9 mouse cellular contexts compared by ENCODE assay signal in genomic region chr15:98579795-98580464, GRCm38 (mm10). TPM values are rescaled to one million over a fixed set of nuclear protein-coding genes. Genes with fewer than 3 reads are reported as not detected.
A peak's percentile ranks its signal among the peaks of the same experiment; 100 is the strongest.
DNase-seq lines count a peak whose midpoint lies in the region; ATAC-seq and TF ChIP-seq lines count a peak whose summit lies in the region.
"Had no signal": no experiment of that assay in that cellular context is flagged by ENCODE, and none has a peak within 500 bp of the region (broad histone marks: within the 10 kb centered on the region; RNA-seq: fewer than 3 reads in every experiment).

No protein-coding gene starts in this region.

- no peak overlapping the region for H3K9ac ChIP-seq in heart, adult 2 months (ENCODE audit: low read depth, low read length)
- no peak overlapping the region for H3K9ac ChIP-seq in kidney, embryonic 14.5 days (ENCODE audit: low read depth, low read length)
- H3K9ac ChIP-seq in limb, embryonic 14.5 days (ENCODE audit: low read depth, low read length, severe bottlenecking), result no peak overlapping the region
- H3K9ac ChIP-seq in midbrain, postnatal 0 days (replicated peaks; ENCODE audit: low read length, poor library complexity, severe bottlenecking), result no peak overlapping the region
- H3K9ac ChIP-seq in stomach, embryonic 15.5 days, result no peak overlapping the region

- peak; percentile 82 for DNase-seq in A20 (ENCODE audit: low read depth, low spot score)
- peak; percentile 51 for DNase-seq in adrenal gland, adult 8-10 months
- peak; percentile 79 for DNase-seq in embryo, embryonic 9.5 days (ENCODE audit: extremely low spot score)
- DNase-seq in heart, adult 2 months, result peak; percentile 76 to 77
- peak; percentile 86 for DNase-seq in limb, embryonic 14.5 days (ENCODE audit: low spot score)
- peak; percentile 89 for DNase-seq in midbrain, postnatal 0 days (ENCODE audit: low spot score)

- H3K4me2 ChIP-seq in kidney, embryonic 14.5 days (replicated peaks; ENCODE audit: low read depth, low read length), result no peak overlapping the region
- H3K4me2 ChIP-seq in limb, embryonic 14.5 days (replicated peaks; ENCODE audit: low read depth, low read length, severe bottlenecking), result no peak overlapping the region
- H3K4me2 ChIP-seq in midbrain, postnatal 0 days (ENCODE audit: low read depth, low read length, poor library complexity, severe bottlenecking), result no peak overlapping the region
- no peak overlapping the region for H3K4me2 ChIP-seq in stomach, embryonic 15.5 days

- TF ChIP-seq POLR2A in heart, adult 2 months (IDR thresholded peaks at IDR 0.05; ENCODE audit: insufficient read depth, low read depth, low read length), result no peak
- no peak for TF ChIP-seq POLR2A in limb, embryonic 14.5 days (IDR thresholded peaks at IDR 0.05; ENCODE audit: borderline replicate concordance, extremely low read depth, insufficient read depth, insufficient read length)

- 43% methylated on average over 5 of the region's 5 CpGs for WGBS in heart, adult 2 months
- 48% methylated on average over 4 of the region's 5 CpGs for WGBS in kidney, embryonic 14.5 days
- WGBS in limb, embryonic 14.5 days, result 41% methylated on average over 5 of the region's 5 CpGs
- WGBS in midbrain, postnatal 0 days, result 51% methylated on average over 5 of the region's 5 CpGs
- 42% methylated on average over 5 of the region's 5 CpGs for WGBS in stomach, embryonic 15.5 days

- no peaks in the 10 kb centered on the region; the same call in 1 of the 2 replicates for H3K4me1 ChIP-seq in heart, adult 2 months (ENCODE audit: control insufficient read depth, insufficient read depth, low read length)
- H3K4me1 ChIP-seq in kidney, embryonic 14.5 days (ENCODE audit: control insufficient read depth, insufficient read depth, low read length), result no peaks in the 10 kb centered on the region
- H3K4me1 ChIP-seq in limb, embryonic 14.5 days (ENCODE audit: control insufficient read depth, insufficient read depth, low read length), result no peaks in the 10 kb centered on the region
- no peaks in the 10 kb centered on the region for H3K4me1 ChIP-seq in midbrain, postnatal 0 days (ENCODE audit: insufficient read depth, low read length)
- no peaks in the 10 kb centered on the region for H3K4me1 ChIP-seq in stomach, embryonic 15.5 days

- H3K9me3 ChIP-seq in kidney, embryonic 14.5 days (ENCODE audit: control insufficient read depth, low read length), result no peaks in the 10 kb centered on the region
- no peaks in the 10 kb centered on the region for H3K9me3 ChIP-seq in limb, embryonic 14.5 days (ENCODE audit: control insufficient read depth, low read length)
- no peaks in the 10 kb centered on the region for H3K9me3 ChIP-seq in midbrain, postnatal 0 days (ENCODE audit: low read length)
- H3K9me3 ChIP-seq in stomach, embryonic 15.5 days, result no peaks in the 10 kb centered on the region

- intact Hi-C loops in heart, adult 2 months (cut with DNase I), result loop anchor here (1.0 kb wide), 2 partner anchors 37 to 119 kb away; no protein-coding TSS in a partner anchor

- no peaks in the 10 kb centered on the region for H3K27me3 ChIP-seq in heart, adult 2 months (ENCODE audit: control insufficient read depth, insufficient read depth, low read length)
- H3K27me3 ChIP-seq in kidney, embryonic 14.5 days (ENCODE audit: control insufficient read depth, insufficient read depth, low read length), result no peaks in the 10 kb centered on the region
- no peaks in the 10 kb centered on the region for H3K27me3 ChIP-seq in limb, embryonic 14.5 days (ENCODE audit: control insufficient read depth, insufficient read depth, low read length)
- no peaks in the 10 kb centered on the region for H3K27me3 ChIP-seq in midbrain, postnatal 0 days (ENCODE audit: insufficient read depth, low read length)
- H3K27me3 ChIP-seq in stomach, embryonic 15.5 days (replicated peaks), result no peaks in the 10 kb centered on the region

- H3K36me3 ChIP-seq in heart, adult 2 months (ENCODE audit: control insufficient read depth, insufficient read depth, low read length), result no peaks in the 10 kb centered on the region
- H3K36me3 ChIP-seq in kidney, embryonic 14.5 days (ENCODE audit: control insufficient read depth, insufficient read depth, low read length), result no peaks in the 10 kb centered on the region
- no peaks in the 10 kb centered on the region for H3K36me3 ChIP-seq in limb, embryonic 14.5 days (ENCODE audit: control insufficient read depth, insufficient read depth, low read length)
- no peaks in the 10 kb centered on the region for H3K36me3 ChIP-seq in midbrain, postnatal 0 days (ENCODE audit: insufficient read depth, low read length)
- no peaks in the 10 kb centered on the region for H3K36me3 ChIP-seq in stomach, embryonic 15.5 days

- no peaks in the 10 kb centered on the region for H3K79me2 ChIP-seq in heart, adult 2 months (replicated peaks; ENCODE audit: control insufficient read depth, insufficient read depth, low read length)

- H3K27ac ChIP-seq in heart, adult 2 months, result no peak overlapping the region
- no peak overlapping the region for H3K27ac ChIP-seq in kidney, embryonic 14.5 days (ENCODE audit: low read depth, low read length)
- no peak overlapping the region for H3K27ac ChIP-seq in limb, embryonic 14.5 days (replicated peaks; ENCODE audit: low read depth, low read length)
- H3K27ac ChIP-seq in midbrain, postnatal 0 days (ENCODE audit: low read depth, low read length), result no peak overlapping the region
- H3K27ac ChIP-seq in stomach, embryonic 15.5 days, result no peak overlapping the region

- peak; percentile 83 for TF ChIP-seq CTCF in heart, adult 2 months (IDR thresholded peaks at IDR 0.05)
- TF ChIP-seq CTCF in midbrain, postnatal 0 days (IDR thresholded peaks at IDR 0.05), result peak; percentile 94

- peak; percentile 89 for ATAC-seq in kidney, embryonic 14.5 days (ENCODE audit: low FRiP score, low TSS enrichment)
- peak; percentile 76; the same call in 1 of the 2 replicates for ATAC-seq in limb, embryonic 14.5 days (ENCODE audit: low FRiP score, low read depth)
- peak; percentile 73; the same call in 1 of the 2 replicates for ATAC-seq in midbrain, postnatal 0 days (ENCODE audit: low FRiP score)
- ATAC-seq in stomach, embryonic 15.5 days (ENCODE audit: insufficient read depth, low FRiP score, low read depth), result peak; percentile 70

- no peak overlapping the region for H3K4me3 ChIP-seq in heart, adult 2 months
- no peak overlapping the region for H3K4me3 ChIP-seq in kidney, embryonic 14.5 days (ENCODE audit: low read length)
- H3K4me3 ChIP-seq in limb, embryonic 14.5 days (replicated peaks; ENCODE audit: low read length), result no peak overlapping the region
- H3K4me3 ChIP-seq in midbrain, postnatal 0 days (ENCODE audit: low read depth, low read length), result no peak overlapping the region
- H3K4me3 ChIP-seq in stomach, embryonic 15.5 days (replicated peaks), result no peak overlapping the region
- H3K4me3 ChIP-seq: erythroblast, embryonic 14.5 days had no signal

- peak; percentile 95 for TF ChIP-seq EP300 in heart, adult 2 months (IDR thresholded peaks at IDR 0.05; ENCODE audit: insufficient read depth, low read depth, low read length)

RNA-seq across cellular contexts. Expression of gene 4930415O20Rik, which starts 9.1 kb away (rescaled TPM):
- not detected for total RNA-seq in adrenal gland, adult 8-10 months (2022)
- 1 to 10 TPM; 1.6 to 2.1 TPM for total RNA-seq in heart, adult 2 months (2021)
- not detected in 2 replicates for polyA plus RNA-seq in heart, adult 2 months (2012; rRNA removed)
- 0.57 TPM in 1 of 2 replicates, not detected in the other for polyA plus RNA-seq in kidney, embryonic 14.5 days (2014; fragmentation: Nextera tagmentation; extraction: Ambion mirVana)
- not detected in 2 replicates for polyA plus RNA-seq in limb, embryonic 14.5 days (2012; rRNA removed)
- polyA plus RNA-seq in limb, embryonic 14.5 days (2014; fragmentation: Nextera tagmentation; extraction: Ambion mirVana), result 0.37 TPM in 1 of 2 replicates, not detected in the other
- 0.82 TPM in 1 of 2 replicates, not detected in the other for total RNA-seq in midbrain, postnatal 0 days (2014; rRNA removed)
- 0.31 TPM in 1 of 2 replicates, not detected in the other for polyA plus RNA-seq in midbrain, postnatal 0 days (2015; fragmentation: Nextera tagmentation; extraction: Ambion mirVana)
- 0.43 TPM in 1 of 2 replicates, not detected in the other for polyA plus RNA-seq in stomach, embryonic 15.5 days (2015; fragmentation: Nextera tagmentation; extraction: Ambion mirVana)
- polyA plus RNA-seq: erythroblast, embryonic 14.5 days had no signal

RNA-seq across cellular contexts. Expression of gene Ccnt1, which starts 9.2 kb away (rescaled TPM):
- 10 to 100 TPM; 45.2 to 56.6 (median 46.5) TPM for total RNA-seq in adrenal gland, adult 8-10 months (2022)
- total RNA-seq in heart, adult 2 months (2021), result 10 to 100 TPM; 26.8 to 27.6 TPM
- 9.3 and 15.4 TPM in 2 replicates for polyA plus RNA-seq in heart, adult 2 months (2012; rRNA removed)
- 55.4 and 72.9 TPM in 2 replicates for polyA plus RNA-seq in kidney, embryonic 14.5 days (2014; fragmentation: Nextera tagmentation; extraction: Ambion mirVana)
- polyA plus RNA-seq in limb, embryonic 14.5 days (2012; rRNA removed), result 19.4 and 21.6 TPM in 2 replicates
- polyA plus RNA-seq in limb, embryonic 14.5 days (2014; fragmentation: Nextera tagmentation; extraction: Ambion mirVana), result 45.3 and 53.4 TPM in 2 replicates
- 36.1 and 54.6 TPM in 2 replicates for total RNA-seq in midbrain, postnatal 0 days (2014; rRNA removed)
- polyA plus RNA-seq in midbrain, postnatal 0 days (2015; fragmentation: Nextera tagmentation; extraction: Ambion mirVana), result 47.4 and 49.7 TPM in 2 replicates
- polyA plus RNA-seq in stomach, embryonic 15.5 days (2015; fragmentation: Nextera tagmentation; extraction: Ambion mirVana), result 46.7 and 48.6 TPM in 2 replicates

RNA-seq across cellular contexts. Expression of gene Adcy6, which starts 29.9 kb away (rescaled TPM):
- total RNA-seq in adrenal gland, adult 8-10 months (2022), result 10 to 100 TPM; 35.2 to 66.9 (median 56.7) TPM
- 100 to 1,000 TPM; 153 to 220 TPM for total RNA-seq in heart, adult 2 months (2021)
- 136 and 211 TPM in 2 replicates for polyA plus RNA-seq in heart, adult 2 months (2012; rRNA removed)
- 26.2 and 31.5 TPM in 2 replicates for polyA plus RNA-seq in kidney, embryonic 14.5 days (2014; fragmentation: Nextera tagmentation; extraction: Ambion mirVana)
- 74.0 and 82.0 TPM in 2 replicates for polyA plus RNA-seq in limb, embryonic 14.5 days (2012; rRNA removed)
- 14.3 and 16.2 TPM in 2 replicates for polyA plus RNA-seq in limb, embryonic 14.5 days (2014; fragmentation: Nextera tagmentation; extraction: Ambion mirVana)
- total RNA-seq in midbrain, postnatal 0 days (2014; rRNA removed), result 38.0 and 40.3 TPM in 2 replicates
- 5.5 and 7.2 TPM in 2 replicates for polyA plus RNA-seq in midbrain, postnatal 0 days (2015; fragmentation: Nextera tagmentation; extraction: Ambion mirVana)
- polyA plus RNA-seq in stomach, embryonic 15.5 days (2015; fragmentation: Nextera tagmentation; extraction: Ambion mirVana), result 21.9 and 22.5 TPM in 2 replicates

RNA-seq across cellular contexts. Expression of gene Kansl2, which starts 45.9 kb away (rescaled TPM):
- 100 to 1,000 TPM in 2 of 4 experiments, 10 to 100 TPM in 2; 89.8 to 123 (median 106) TPM for total RNA-seq in adrenal gland, adult 8-10 months (2022)
- total RNA-seq in heart, adult 2 months (2021), result 10 to 100 TPM; 74.5 to 86.0 TPM
- polyA plus RNA-seq in heart, adult 2 months (2012; rRNA removed), result 37.0 and 50.2 TPM in 2 replicates
- 107 and 123 TPM in 2 replicates for polyA plus RNA-seq in kidney, embryonic 14.5 days (2014; fragmentation: Nextera tagmentation; extraction: Ambion mirVana)
- 99.8 and 105 TPM in 2 replicates for polyA plus RNA-seq in limb, embryonic 14.5 days (2012; rRNA removed)
- polyA plus RNA-seq in limb, embryonic 14.5 days (2014; fragmentation: Nextera tagmentation; extraction: Ambion mirVana), result 104 and 108 TPM in 2 replicates
- 57.4 and 66.2 TPM in 2 replicates for total RNA-seq in midbrain, postnatal 0 days (2014; rRNA removed)
- polyA plus RNA-seq in midbrain, postnatal 0 days (2015; fragmentation: Nextera tagmentation; extraction: Ambion mirVana), result 101 and 102 TPM in 2 replicates
- 79.4 and 86.7 TPM in 2 replicates for polyA plus RNA-seq in stomach, embryonic 15.5 days (2015; fragmentation: Nextera tagmentation; extraction: Ambion mirVana)

RNA-seq across cellular contexts. Expression of gene Cacnb3, which starts 50.7 kb away (rescaled TPM):
- 10 to 100 TPM; 13.4 to 19.6 (median 15.7) TPM for total RNA-seq in adrenal gland, adult 8-10 months (2022)
- total RNA-seq in heart, adult 2 months (2021), result 1 to 10 TPM; 2.6 to 2.7 TPM
- polyA plus RNA-seq in heart, adult 2 months (2012; rRNA removed), result 6.5 and 7.7 TPM in 2 replicates
- 21.5 and 26.5 TPM in 2 replicates for polyA plus RNA-seq in kidney, embryonic 14.5 days (2014; fragmentation: Nextera tagmentation; extraction: Ambion mirVana)
- polyA plus RNA-seq in limb, embryonic 14.5 days (2012; rRNA removed), result 75.2 and 105 TPM in 2 replicates
- 33.9 and 40.8 TPM in 2 replicates for polyA plus RNA-seq in limb, embryonic 14.5 days (2014; fragmentation: Nextera tagmentation; extraction: Ambion mirVana)
- 211 and 239 TPM in 2 replicates for total RNA-seq in midbrain, postnatal 0 days (2014; rRNA removed)
- 150 and 155 TPM in 2 replicates for polyA plus RNA-seq in midbrain, postnatal 0 days (2015; fragmentation: Nextera tagmentation; extraction: Ambion mirVana)
- 29.0 and 32.2 TPM in 2 replicates for polyA plus RNA-seq in stomach, embryonic 15.5 days (2015; fragmentation: Nextera tagmentation; extraction: Ambion mirVana)
- polyA plus RNA-seq: erythroblast, embryonic 14.5 days had no signal
